Mouse (Mus musculus) MEL (cell line): ENCODE results near the gene Foxp2. TPM values are rescaled to one million over a fixed set of nuclear protein-coding genes. Genes with fewer than 3 reads are reported as not detected.

Experiments
- DNase-seq: peaks from one replicate; pipeline ENCODE4 v3.0.0; 2011; ENCODE audit warnings: low read depth, low spot score
- H3K27ac ChIP-seq: 2 replicates; pipeline ENCODE4 v1.5.1; 2012; ENCODE audit warnings: low read depth, mild to moderate bottlenecking, control low read depth, low read length, moderate library complexity; ENCODE audit not compliant: control insufficient read depth
- H3K27me3 ChIP-seq, 2 experiments: fragments of 150-350 bp in 1 of 2; sonication (generic) in 1 of 2; 2 replicates each; pipeline ENCODE4 v1.6.1; 2012; ENCODE audit warnings: low read length in 2 of 2, mild to moderate bottlenecking in 2 of 2, improper control_type of control experiment in 1 of 2, moderate library complexity in 1 of 2; ENCODE audit not compliant: insufficient read depth in 2 of 2, control insufficient read depth in 1 of 2
- H3K36me3 ChIP-seq, 2 experiments: 2 replicates each; pipeline ENCODE4 v1.6.1; 2012 to 2014; ENCODE audit warnings: low read length in 2 of 2, improper control_type of control experiment in 1 of 2, inconsistent platforms in 1 of 2, mild to moderate bottlenecking in 1 of 2; ENCODE audit not compliant: insufficient read depth in 2 of 2, control insufficient read depth in 1 of 2
- H3K4me1 ChIP-seq, 2 experiments: fragments of 150-350 bp in 1 of 2; sonication (generic) in 1 of 2; 2 replicates each; pipeline ENCODE4 v1.6.1; 2012; ENCODE audit warnings: low read length in 2 of 2, improper control_type of control experiment in 1 of 2, mild to moderate bottlenecking in 1 of 2; ENCODE audit not compliant: insufficient read depth in 2 of 2, control insufficient read depth in 1 of 2
- H3K4me3 ChIP-seq, 2 experiments: fragments of 150-350 bp in 1 of 2; sonication (generic) in 1 of 2; 2 replicates each; pipeline ENCODE4 v1.5.1; 2012; ENCODE audit warnings: low read depth in 2 of 2, low read length in 2 of 2, mild to moderate bottlenecking in 2 of 2, moderate library complexity in 2 of 2, control low read depth in 1 of 2, improper control_type of control experiment in 1 of 2; ENCODE audit not compliant: control insufficient read depth in 1 of 2, insufficient read depth in 1 of 2
- H3K79me2 ChIP-seq: 2 replicates; pipeline ENCODE4 v1.6.1; 2012; ENCODE audit warnings: mild to moderate bottlenecking, low read length, moderate library complexity; ENCODE audit not compliant: control insufficient read depth, poor library complexity, insufficient read depth
- H3K9ac ChIP-seq: 2 replicates; pipeline ENCODE4 v1.6.1; 2012; ENCODE audit warnings: low read depth, mild to moderate bottlenecking, control low read depth, low read length, moderate library complexity; ENCODE audit not compliant: control insufficient read depth, poor library complexity, severe bottlenecking
- H3K9me3 ChIP-seq: fragments of 150-350 bp; sonication (generic); replicated peaks from 2 replicates; pipeline ENCODE4 v1.6.1; 2012; ENCODE audit warnings: mild to moderate bottlenecking, low read length, improper control_type of control experiment, moderate library complexity; ENCODE audit not compliant: insufficient read depth
- CHD1 ChIP-seq: IDR thresholded peaks from 2 replicates; pipeline ENCODE4 v1.6.1; 2012; ENCODE audit warnings: low read depth, mild to moderate bottlenecking, inconsistent platforms, low read length, improper control_type of control experiment
- CHD2 ChIP-seq: IDR thresholded peaks from 2 replicates; pipeline ENCODE4 v1.6.1; 2011; ENCODE audit warnings: low read length, improper control_type of control experiment
- CTCF ChIP-seq, 3 experiments: IDR thresholded peaks in 2 of 3; conservative IDR thresholded peaks in 1 of 3; 2 replicates each; pipeline ENCODE4 v1.5.1; 2011 to 2012; ENCODE audit warnings: low read length in 3 of 3, low read depth in 2 of 3, mild to moderate bottlenecking in 2 of 3, improper control_type of control experiment in 1 of 3, inconsistent platforms in 1 of 3, mixed read lengths in 1 of 3, moderate library complexity in 1 of 3; ENCODE audit not compliant: control insufficient read depth in 1 of 3, insufficient read depth in 1 of 3, poor library complexity in 1 of 3, severe bottlenecking in 1 of 3
- EP300 ChIP-seq, 2 experiments: IDR thresholded peaks; 2 replicates each; pipeline ENCODE4 v1.6.1; 2011; ENCODE audit warnings: improper control_type of control experiment in 2 of 2, low read length in 2 of 2, low read depth in 1 of 2, mild to moderate bottlenecking in 1 of 2
- ETS1 ChIP-seq: IDR thresholded peaks from 2 replicates; pipeline ENCODE4 v1.6.1; 2012; ENCODE audit warnings: low read depth, mild to moderate bottlenecking, inconsistent platforms, low read length, improper control_type of control experiment, moderate library complexity
- JUND ChIP-seq: IDR thresholded peaks from 2 replicates; pipeline ENCODE4 v1.6.1; 2011; ENCODE audit warnings: low read depth, mild to moderate bottlenecking, improper control_type of control experiment, low read length
- MAFK ChIP-seq: IDR thresholded peaks from 2 replicates; pipeline ENCODE4 v1.6.1; 2011; ENCODE audit warnings: low read depth, mild to moderate bottlenecking, low read length, improper control_type of control experiment, borderline replicate concordance
- MAZ ChIP-seq: IDR thresholded peaks from 2 replicates; pipeline ENCODE4 v1.6.1; 2012; ENCODE audit warnings: low read depth, mild to moderate bottlenecking, inconsistent platforms, low read length, improper control_type of control experiment
- MXI1 ChIP-seq: IDR thresholded peaks from 2 replicates; pipeline ENCODE4 v1.6.1; 2011; ENCODE audit warnings: mild to moderate bottlenecking, low read depth, low read length, improper control_type of control experiment
- MYB ChIP-seq: IDR thresholded peaks from 2 replicates; pipeline ENCODE4 v1.6.1; 2011; ENCODE audit warnings: mild to moderate bottlenecking, low read depth, low read length, improper control_type of control experiment
- NELFE ChIP-seq: IDR thresholded peaks from 2 replicates; pipeline ENCODE4 v1.6.1; 2011; ENCODE audit warnings: low read depth, low read length, improper control_type of control experiment
- POLR2AphosphoS2 ChIP-seq: IDR thresholded peaks from 2 replicates; pipeline ENCODE4 v1.6.1; 2011; ENCODE audit warnings: low read length, improper control_type of control experiment
- SIN3A ChIP-seq: IDR thresholded peaks from 2 replicates; pipeline ENCODE4 v1.6.1; 2012; ENCODE audit warnings: low read length, improper control_type of control experiment, inconsistent platforms
- SMC3 ChIP-seq: IDR thresholded peaks from 2 replicates; pipeline ENCODE4 v1.6.1; 2011; ENCODE audit warnings: low read depth, low read length, improper control_type of control experiment
- TBP ChIP-seq: IDR thresholded peaks from 2 replicates; pipeline ENCODE4 v1.8.0; 2011; ENCODE audit warnings: low read depth, low read length, improper control_type of control experiment
- TCF12 ChIP-seq: IDR thresholded peaks from 2 replicates; pipeline ENCODE4 v1.6.1; 2014; ENCODE audit warnings: low read depth, mild to moderate bottlenecking, inconsistent platforms, low read length, improper control_type of control experiment, moderate library complexity
- USF1 ChIP-seq: IDR thresholded peaks from 2 replicates; pipeline ENCODE4 v1.6.1; 2014; ENCODE audit warnings: low read depth, mild to moderate bottlenecking, inconsistent platforms, low read length, improper control_type of control experiment, moderate library complexity
- USF2 ChIP-seq, 2 experiments: IDR thresholded peaks; 2 replicates each; pipeline ENCODE4 v1.6.1; 2011 to 2012; ENCODE audit warnings: improper control_type of control experiment in 2 of 2, low read length in 2 of 2, borderline replicate concordance in 1 of 2, inconsistent platforms in 1 of 2, low read depth in 1 of 2, mild to moderate bottlenecking in 1 of 2; ENCODE audit not compliant: insufficient read depth in 1 of 2
- ZC3H11A ChIP-seq: IDR thresholded peaks from 2 replicates; pipeline ENCODE4 v1.6.1; 2012; ENCODE audit warnings: low read depth, mild to moderate bottlenecking, inconsistent platforms, low read length, improper control_type of control experiment
- ZNF384 ChIP-seq: IDR thresholded peaks from 2 replicates; pipeline ENCODE4 v1.6.1; 2012; ENCODE audit warnings: low read depth, mild to moderate bottlenecking, inconsistent platforms, low read length, improper control_type of control experiment
- polyA plus RNA-seq, 2 experiments: library from polyadenylated mRNA; stranded (reverse) in 1 of 2; unstranded in 1 of 2; fragments of >175 nt in 1 of 2; fragments of >200 nt in 1 of 2; gene quantifications; 2 replicates each; pipeline versions ENCODE4 v1.2.1 to v1.2.4; 2012; ENCODE audit warnings: low replicate concordance in 2 of 2, low read depth in 1 of 2; ENCODE audit not compliant: insufficient read length in 2 of 2, insufficient read depth in 1 of 2, missing spikeins in 1 of 2
- total RNA-seq: library from RNA; depleted of rRNA; stranded (reverse); fragments of 300-350 nt; gene quantifications from 2 replicates; pipeline ENCODE4 v1.2.3, GENCODE M21; 2012

Gene Foxp2
- total and polyA plus RNA-seq, 3 experiments = not detected

- Histone ChIP-seq H3K4me1 (no peaks in the 10 kb centered on the region), H3K9me3 (no peaks in the 10 kb centered on the region), H3K27me3 (no peaks in the 10 kb centered on the region), H3K27ac (no peak overlapping the region), H3K36me3 (no peaks in the 10 kb centered on the region), H3K9ac (no peak overlapping the region), H3K79me2 (no peaks in the 10 kb centered on the region), H3K4me3 (no peak overlapping the region)
- no peak for DNase-seq
- TF ChIP-seq MYB (no peak), CHD1 (no peak), ETS1 (no peak), CTCF (IDR thresholded peaks at IDR 0.05 in 2 of 3, conservative IDR thresholded peaks at IDR 0.05 in 1 of 3; ENCODE audit: control insufficient read depth in 1 of 3, insufficient read depth in 1 of 3, low read depth in 2 of 3, low read length in 3 of 3, poor library complexity in 1 of 3, severe bottlenecking in 1 of 3) (no peak), USF1 (no peak), MAFK (no peak), TBP (no peak), NELFE (no peak), MAZ (no peak), TCF12 (no peak), ZC3H11A (no peak)
Measured at GRCm38 (mm10) chr6:15321551-15321974, 420.4 kb downstream of the Foxp2 start.

- no peak for DNase-seq
- Histone ChIP-seq H3K27me3 (no peaks in the 10 kb centered on the region), H3K4me3 (no peak overlapping the region), H3K4me1 (no peaks in the 10 kb centered on the region), H3K79me2 (no peaks in the 10 kb centered on the region), H3K36me3 (no peaks in the 10 kb centered on the region), H3K9ac (no peak overlapping the region), H3K27ac (no peak overlapping the region), H3K9me3 (no peaks in the 10 kb centered on the region)
- TF ChIP-seq TBP (no peak), ZNF384 (no peak), CTCF (IDR thresholded peaks at IDR 0.05 in 2 of 3, conservative IDR thresholded peaks at IDR 0.05 in 1 of 3; ENCODE audit: control insufficient read depth in 1 of 3, insufficient read depth in 1 of 3, low read depth in 2 of 3, low read length in 3 of 3, poor library complexity in 1 of 3, severe bottlenecking in 1 of 3) (no peak), NELFE (no peak), POLR2AphosphoS2 (no peak), SIN3A (no peak), EP300 (IDR thresholded peaks at IDR 0.05; ENCODE audit: low read depth in 1 of 2, low read length in 2 of 2) (no peak), USF2 (IDR thresholded peaks at IDR 0.05; ENCODE audit: borderline replicate concordance in 1 of 2, insufficient read depth in 1 of 2, low read depth in 1 of 2, low read length in 2 of 2) (no peak), MXI1 (no peak), SMC3 (no peak), JUND (no peak), CHD2 (no peak)
Measured at GRCm38 (mm10) chr6:15323099-15323498, 421.9 kb downstream of the Foxp2 start.
